Mouse (Mus musculus) C2C12 (cell line): ENCODE data around the gene Hes2. TPM values are rescaled to one million over a fixed set of nuclear protein-coding genes. Genes with fewer than 3 reads are reported as not detected.
A peak's percentile ranks its signal among the peaks of the same experiment; 100 is the strongest.

Source experiments
- H3K27me3 ChIP-seq: one replicate; pipeline ENCODE4 v1.6.1; 2011; ENCODE audit not compliant: control insufficient read depth, insufficient read depth, insufficient read length
- H3K36me3 ChIP-seq: one replicate; pipeline ENCODE4 v1.6.1; 2011; ENCODE audit not compliant: control insufficient read depth, insufficient read depth
- H3K4me3 ChIP-seq: one replicate; pipeline ENCODE4 v1.5.1; 2011; ENCODE audit warnings: mild to moderate bottlenecking, control low read depth; ENCODE audit not compliant: poor library complexity, insufficient read depth, severe bottlenecking
- H3K79me2 ChIP-seq: one replicate; pipeline ENCODE4 v1.6.1; 2011; ENCODE audit not compliant: control insufficient read depth, insufficient read depth
- H3K79me3 ChIP-seq: one replicate; pipeline ENCODE4 v1.6.1; 2011; ENCODE audit warnings: low read depth, control low read depth
- H3ac ChIP-seq: one replicate; pipeline ENCODE3; 2011; ENCODE audit warnings: low read depth; ENCODE audit not compliant: control insufficient read depth, insufficient read length
- CEBPB ChIP-seq: IDR thresholded peaks from one replicate; pipeline ENCODE4 v1.6.1; 2011; ENCODE audit warnings: low read depth, mild to moderate bottlenecking, control low read depth, moderate library complexity
- CTCF ChIP-seq: IDR thresholded peaks from one replicate; pipeline ENCODE4 v1.5.1; 2011; ENCODE audit not compliant: control insufficient read depth, insufficient read depth, insufficient read length
- FOSL1 ChIP-seq: IDR thresholded peaks from one replicate; pipeline ENCODE4 v1.8.0; 2011; ENCODE audit warnings: mild to moderate bottlenecking, low read length; ENCODE audit not compliant: poor library complexity, insufficient read depth, severe bottlenecking
- MAX ChIP-seq: IDR thresholded peaks from one replicate; pipeline ENCODE4 v1.6.1; 2011; ENCODE audit warnings: mild to moderate bottlenecking, control low read depth
- MYOD1 ChIP-seq: IDR thresholded peaks from one replicate; pipeline ENCODE4 v1.6.1; 2011; ENCODE audit warnings: low read depth; ENCODE audit not compliant: control insufficient read depth, insufficient read length
- MYOG ChIP-seq: IDR thresholded peaks from one replicate; pipeline ENCODE4 v1.6.1; 2011; ENCODE audit not compliant: control insufficient read depth, insufficient read length; ENCODE audit errors: extremely low read depth
- USF1 ChIP-seq: IDR thresholded peaks from one replicate; pipeline ENCODE4 v1.6.1; 2011; ENCODE audit warnings: low read depth, mild to moderate bottlenecking, control low read depth, moderate library complexity
- polyA plus RNA-seq: library from polyadenylated mRNA; unstranded; fragments of >200 nt; fragmentation: generic; extraction: Trizol; gene quantifications from one replicate; pipeline ENCODE4 v1.2.1, GENCODE M21; 2012; ENCODE audit warnings: missing spikeins

Hes2 gene
- polyA plus RNA-seq, 1 experiment: not detected

GRCm38 (mm10) chr4:152185510-152186204 is 27.0 kb downstream of the Hes2 start:
- TF ChIP-seq CTCF (no peak), CEBPB (no peak), MYOG (no peak)
- Histone ChIP-seq H3K79me3 (peaks cover 68% of the 10 kb centered on the region), H3ac (peak overlapping the region; percentile 59), H3K79me2 (peaks cover 90% of the 10 kb centered on the region), H3K36me3 (peaks cover 36% of the 10 kb centered on the region), H3K4me3 (peak overlapping the region; percentile 29), H3K27me3 (no peaks in the 10 kb centered on the region)

- Histone ChIP-seq H3K79me2 (peaks cover 90% of the 10 kb centered on the region), H3ac (peak overlapping the region; percentile 59), H3K4me3 (peak overlapping the region; percentile 29), H3K27me3 (no peaks in the 10 kb centered on the region), H3K36me3 (peaks cover 32% of the 10 kb centered on the region), H3K79me3 (peaks cover 68% of the 10 kb centered on the region)
- TF ChIP-seq MAX: peak; percentile 88
- peak; percentile 90 for TF ChIP-seq USF1
- peak; percentile 2 for TF ChIP-seq FOSL1
- peak; percentile 66 for TF ChIP-seq CEBPB
- TF ChIP-seq MYOD1: peak; percentile 36
- TF ChIP-seq MYOG: no peak
- TF ChIP-seq CTCF: no peak
Measured at GRCm38 (mm10) chr4:152186205-152187082, 27.8 kb downstream of the Hes2 start.

DNA sequence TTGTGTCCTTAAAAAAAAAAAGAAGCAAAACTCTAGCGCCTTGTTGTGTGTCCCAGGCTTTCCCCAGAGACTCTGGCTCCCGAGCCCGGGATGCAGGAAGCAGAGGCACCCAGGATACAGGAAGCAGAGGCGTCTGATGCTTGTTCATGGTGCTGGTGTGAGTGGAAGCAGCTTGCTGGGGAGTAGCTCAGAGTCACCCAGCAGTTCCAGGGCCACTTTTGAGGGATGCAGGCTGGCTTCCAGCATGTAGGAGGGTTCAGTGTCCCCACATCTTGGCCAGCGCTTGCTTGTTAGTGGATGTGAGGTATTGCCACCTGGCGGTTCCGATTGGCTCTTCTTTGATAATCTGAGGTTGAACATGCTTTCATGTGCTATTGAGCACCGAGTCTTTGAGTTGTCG is 28.5 kb downstream of the Hes2 start:
- TF ChIP-seq USF1: no peak
- TF ChIP-seq MYOG: no peak
- no peak for TF ChIP-seq MYOD1
- no peak for TF ChIP-seq FOSL1
- TF ChIP-seq MAX: no peak
- no peak for TF ChIP-seq CEBPB
- TF ChIP-seq CTCF: no peak
- Histone ChIP-seq H3K36me3 (peaks cover 30% of the 10 kb centered on the region), H3K79me2 (peaks cover 90% of the 10 kb centered on the region), H3K27me3 (no peaks in the 10 kb centered on the region), H3ac (peak overlapping the region; percentile 46), H3K79me3 (peaks cover 67% of the 10 kb centered on the region), H3K4me3 (peak overlapping the region; percentile 3)

- H3K79me3 ChIP-seq: peaks cover 69% of the 10 kb centered on the region
- H3ac ChIP-seq: no peak overlapping the region
- peaks cover 17% of the 10 kb centered on the region for H3K36me3 ChIP-seq
- peaks cover 90% of the 10 kb centered on the region for H3K79me2 ChIP-seq
- H3K4me3 ChIP-seq: no peak overlapping the region
- TF ChIP-seq CEBPB: no peak
- no peak for TF ChIP-seq FOSL1
- no peak for TF ChIP-seq MAX
- TF ChIP-seq CTCF: no peak
- TF ChIP-seq USF1: no peak
- TF ChIP-seq MYOD1: no peak
- TF ChIP-seq MYOG: no peak
- no peaks in the 10 kb centered on the region for H3K27me3 ChIP-seq
Measured at GRCm38 (mm10) chr4:152188651-152189050, 30.0 kb downstream of the Hes2 start.

- H3K4me3 ChIP-seq: no peak overlapping the region
- TF ChIP-seq MYOD1: no peak
- no peak for TF ChIP-seq CTCF
- TF ChIP-seq CEBPB: no peak
- no peak for TF ChIP-seq MYOG
- TF ChIP-seq FOSL1: no peak
- TF ChIP-seq USF1: no peak
- TF ChIP-seq MAX: no peak
- no peaks in the 10 kb centered on the region for H3K27me3 ChIP-seq
- peaks cover 14% of the 10 kb centered on the region for H3K36me3 ChIP-seq
- no peak overlapping the region for H3ac ChIP-seq
- peaks cover 90% of the 10 kb centered on the region for H3K79me2 ChIP-seq
- H3K79me3 ChIP-seq: peaks cover 67% of the 10 kb centered on the region
Measured at GRCm38 (mm10) chr4:152189071-152189470, 30.4 kb downstream of the Hes2 start.
